Comparison of ENCODE assay signal across 8 mouse cellular contexts in the genomic region with DNA sequence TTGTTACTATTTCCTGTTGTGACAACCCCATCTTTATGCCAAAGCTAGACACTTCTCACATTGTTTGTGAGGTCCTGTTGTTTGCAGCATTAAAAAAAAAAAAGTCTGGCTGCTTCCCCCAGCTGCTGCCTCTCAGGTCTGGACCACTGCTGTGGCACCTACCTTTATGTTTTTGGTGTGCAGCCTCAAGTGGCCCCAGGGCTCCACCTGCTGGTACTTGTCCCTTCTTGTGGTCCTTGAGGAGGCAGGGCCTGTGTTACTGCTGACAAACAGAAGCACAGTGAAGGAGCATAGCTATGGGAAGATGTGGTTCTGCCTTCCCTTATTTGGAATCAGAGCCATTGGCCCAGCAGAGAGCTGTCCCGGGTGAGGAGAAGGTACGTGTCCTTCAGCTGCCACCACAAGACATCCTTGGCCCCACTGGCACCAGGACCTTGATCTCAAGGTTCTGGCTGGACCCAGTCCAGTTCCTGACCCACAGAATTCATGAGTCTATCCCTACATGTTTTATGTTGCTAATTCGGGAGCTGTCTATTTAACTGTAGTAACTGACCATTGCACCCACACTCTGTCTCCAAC. TPM values are rescaled to one million over a fixed set of nuclear protein-coding genes. Genes with fewer than 3 reads are reported as not detected.
DNase-seq lines count a peak whose midpoint lies in the region; ATAC-seq lines count a peak whose summit lies in the region.

No protein-coding gene starts in this region.

- no peaks in the 10 kb centered on the region for H3K9me3 ChIP-seq in kidney, embryonic 15.5 days (replicated peaks)
- no peaks in the 10 kb centered on the region for H3K9me3 ChIP-seq in embryonic facial prominence, embryonic 14.5 days (ENCODE audit: control insufficient read depth, low read length)

- H3K27me3 ChIP-seq in kidney, embryonic 15.5 days: peaks cover 29% of the 10 kb centered on the region
- H3K27me3 ChIP-seq in embryonic facial prominence, embryonic 14.5 days (replicated peaks; ENCODE audit: control insufficient read depth, insufficient read depth, low read length): 0 out of 2 replicates have a peak, but pooled peaks cover 5% of the 10 kb centered on the region
- no peaks in the 10 kb centered on the region for H3K27me3 ChIP-seq in splenic B cell, adult 2 months (ENCODE audit: control insufficient read depth, insufficient read depth, low read length, poor library complexity, severe bottlenecking)

- no peak overlapping the region for H3K27ac ChIP-seq in kidney, embryonic 15.5 days
- H3K27ac ChIP-seq in embryonic facial prominence, embryonic 14.5 days (replicated peaks; ENCODE audit: low read depth, low read length): no peak overlapping the region

- H3K4me3 ChIP-seq in kidney, embryonic 15.5 days (replicated peaks): no peak overlapping the region
- no peak overlapping the region for H3K4me3 ChIP-seq in embryonic facial prominence, embryonic 14.5 days (ENCODE audit: low read depth, low read length)

- DNase-seq in kidney, adult 18-20 months: peak; percentile 64
- peak; percentile 36 to 52 for DNase-seq in adrenal gland, adult 18-20 months (ENCODE audit: low spot score in 2 of 2)
- DNase-seq in embryonic facial prominence, embryonic 14.5 days (ENCODE audit: low spot score): peak; percentile 43
- DNase-seq in lung, postnatal 10 days: peak; percentile 65
- peak; percentile 86 for DNase-seq in splenic B cell, adult 2 months (ENCODE audit: low read depth, low spot score)
- DNase-seq in gastrocnemius, adult 8-10 months (ENCODE audit: low spot score in 2 of 2): no peak

- H3K9ac ChIP-seq in kidney, embryonic 15.5 days: no peak overlapping the region
- no peak overlapping the region for H3K9ac ChIP-seq in embryonic facial prominence, embryonic 14.5 days (ENCODE audit: low read depth, low read length)

- H3K4me2 ChIP-seq in kidney, embryonic 15.5 days: no peak overlapping the region
- H3K4me2 ChIP-seq in embryonic facial prominence, embryonic 14.5 days (ENCODE audit: low read depth, low read length): no peak overlapping the region

- WGBS in kidney, embryonic 15.5 days: 45% methylated on average over 3 of the region's 3 CpGs
- 58% methylated on average over 3 of the region's 3 CpGs for WGBS in embryonic facial prominence, embryonic 14.5 days

- peaks cover 8% of the 10 kb centered on the region for H3K4me1 ChIP-seq in kidney, embryonic 15.5 days
- H3K4me1 ChIP-seq in embryonic facial prominence, embryonic 14.5 days (ENCODE audit: control insufficient read depth, insufficient read depth, low read length): peaks cover 5% of the 10 kb centered on the region; the same call in 1 of the 2 replicates

- H3K36me3 ChIP-seq in kidney, embryonic 15.5 days: no peaks in the 10 kb centered on the region
- no peaks in the 10 kb centered on the region for H3K36me3 ChIP-seq in embryonic facial prominence, embryonic 14.5 days (ENCODE audit: control insufficient read depth, insufficient read depth, low read length)
- H3K36me3 ChIP-seq in splenic B cell, adult 2 months (ENCODE audit: control insufficient read depth, insufficient read depth, low read length, poor library complexity, severe bottlenecking): no peaks in the 10 kb centered on the region

- ATAC-seq in kidney, embryonic 15.5 days (replicated peaks; ENCODE audit: low FRiP score): no peak
- ATAC-seq in CD4-positive, CD25-positive, alpha-beta regulatory T cell, adult 4 months: peak; percentile 50
- ATAC-seq in embryonic facial prominence, embryonic 14.5 days (ENCODE audit: low read depth): no peak

RNA-seq across cellular contexts. Expression of a gene that starts 6.2 kb away (rescaled TPM):
- 6.3 and 6.5 TPM in 2 replicates for polyA plus RNA-seq in kidney, embryonic 15.5 days (2015; fragmentation: Nextera tagmentation; extraction: Ambion mirVana)
- 10 to 100 TPM; 40.4 to 46.7 TPM for polyA plus RNA-seq in CD4-positive, CD25-positive, alpha-beta regulatory T cell, adult 4 months (2017; shearing (Covaris generic))
- 1 to 10 TPM; 1.9 to 2.3 TPM for total RNA-seq in adrenal gland, adult 18-20 months (2021)
- 2.6 and 2.7 TPM in 2 replicates for polyA plus RNA-seq in embryonic facial prominence, embryonic 14.5 days (2014; fragmentation: Nextera tagmentation; extraction: Ambion mirVana)
- under 1 TPM in 2 of 4 experiments, not detected in 2; 0.08 to 0.65 TPM for total RNA-seq in gastrocnemius, adult 8-10 months (2022)

RNA-seq across cellular contexts. Expression of a gene that starts 30.2 kb away (rescaled TPM):
- 2.8 and 3.9 TPM in 2 replicates for polyA plus RNA-seq in kidney, embryonic 15.5 days (2015; fragmentation: Nextera tagmentation; extraction: Ambion mirVana)
- polyA plus RNA-seq in CD4-positive, CD25-positive, alpha-beta regulatory T cell, adult 4 months (2017; shearing (Covaris generic)): 1 to 10 TPM; 3.4 to 6.5 TPM
- total RNA-seq in adrenal gland, adult 18-20 months (2021): 1 to 10 TPM; 3.5 to 4.3 TPM
- polyA plus RNA-seq in embryonic facial prominence, embryonic 14.5 days (2014; fragmentation: Nextera tagmentation; extraction: Ambion mirVana): 0.84 and 0.87 TPM in 2 replicates
- 1 to 10 TPM; 1.3 to 1.8 (median 1.5) TPM for total RNA-seq in gastrocnemius, adult 8-10 months (2022)

RNA-seq across cellular contexts. Expression of a gene that starts 42.7 kb away (rescaled TPM):
- 1.2 and 1.7 TPM in 2 replicates for polyA plus RNA-seq in kidney, embryonic 15.5 days (2015; fragmentation: Nextera tagmentation; extraction: Ambion mirVana)
- polyA plus RNA-seq in CD4-positive, CD25-positive, alpha-beta regulatory T cell, adult 4 months (2017; shearing (Covaris generic)): 10 to 100 TPM; 15.1 to 24.5 TPM
- total RNA-seq in adrenal gland, adult 18-20 months (2021): 1 to 10 TPM; 4.3 to 5.6 TPM
- 1.0 TPM in 1 of 2 replicates, not detected in the other for polyA plus RNA-seq in embryonic facial prominence, embryonic 14.5 days (2014; fragmentation: Nextera tagmentation; extraction: Ambion mirVana)
- total RNA-seq in gastrocnemius, adult 8-10 months (2022): under 1 TPM in 1 of 4 experiments, not detected in 3; 0.54 TPM

RNA-seq across cellular contexts. Expression of a gene that starts 55.6 kb away (rescaled TPM):
- 6.3 and 7.2 TPM in 2 replicates for polyA plus RNA-seq in kidney, embryonic 15.5 days (2015; fragmentation: Nextera tagmentation; extraction: Ambion mirVana)
- polyA plus RNA-seq in CD4-positive, CD25-positive, alpha-beta regulatory T cell, adult 4 months (2017; shearing (Covaris generic)): 10 to 100 TPM; 21.2 TPM
- 10 to 100 TPM; 11.6 to 17.3 TPM for total RNA-seq in adrenal gland, adult 18-20 months (2021)
- 4.8 and 5.2 TPM in 2 replicates for polyA plus RNA-seq in embryonic facial prominence, embryonic 14.5 days (2014; fragmentation: Nextera tagmentation; extraction: Ambion mirVana)
- total RNA-seq in gastrocnemius, adult 8-10 months (2022): 1 to 10 TPM; 1.4 to 2.0 (median 1.6) TPM

Comparison
In these comparisons a context has a peak if more than half of its experiments do, and no peak if none do; other contexts are left out.
1. DNase-seq: peak in kidney, adult 18-20 months (single experiment), adrenal gland, adult 18-20 months (2 of 2), embryonic facial prominence, embryonic 14.5 days (single experiment), lung, postnatal 10 days (single experiment) and splenic B cell, adult 2 months (single experiment); none in gastrocnemius, adult 8-10 months (0 of 2).